Mouse (Mus musculus): ENCODE data around the gene Clec1b.

Clec1b gene

GRCm38 (mm10) chr6:129414177-129414576, 17.1 kb downstream of the Clec1b start:
- no peak for DNase-seq

GRCm38 (mm10) chr6:129422311-129422710, 25.2 kb downstream of the Clec1b start:
- DNase-seq: no peak

- peak in 1 of 2 experiments; percentile 4 for DNase-seq
These were observed 26.1 kb downstream of the Clec1b start for GRCm38 (mm10) chr6:129423040-129423733.

DNA sequence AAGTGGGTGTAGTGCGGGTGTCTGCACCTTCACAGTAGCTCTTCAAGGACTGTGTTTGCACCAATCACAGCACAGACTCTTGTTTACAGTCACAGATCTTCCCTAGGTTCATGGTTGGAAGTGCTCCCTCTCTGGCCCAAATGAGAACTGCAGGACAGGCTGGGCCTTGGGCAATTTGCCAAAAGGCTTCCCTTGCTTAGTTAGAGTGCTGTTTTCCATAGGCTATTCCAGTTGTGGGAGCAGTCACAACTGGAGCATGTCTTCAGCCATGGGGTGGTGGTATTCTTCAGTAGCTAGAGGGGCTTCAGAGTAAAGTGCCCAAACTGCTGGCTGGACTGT, 26.6 kb downstream of the Clec1b start:
- peak; percentile 72 to 74 for DNase-seq

- DNase-seq: no peak
These were observed 28.1 kb downstream of the Clec1b start for GRCm38 (mm10) chr6:129425217-129425616.

DNA sequence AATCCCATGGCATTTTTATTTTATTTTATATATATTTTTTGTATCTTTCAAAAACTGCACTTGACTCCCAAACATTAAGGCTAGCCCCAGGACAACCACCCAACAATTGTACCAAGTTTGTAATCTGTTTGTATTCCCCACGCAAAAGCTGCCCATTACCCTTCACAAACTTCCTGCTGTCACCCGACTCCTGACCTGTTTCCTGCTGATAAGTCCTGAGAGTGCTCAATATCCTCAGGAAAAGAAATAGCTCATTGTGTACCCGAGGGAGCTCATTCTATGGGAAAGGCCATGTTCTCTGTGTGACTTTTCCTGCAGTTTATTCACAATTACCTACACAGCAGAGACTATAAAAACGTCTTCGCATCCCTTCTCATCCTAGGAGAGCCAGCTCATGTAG, 28.7 kb downstream of the Clec1b start:
- no peak for DNase-seq

DNA sequence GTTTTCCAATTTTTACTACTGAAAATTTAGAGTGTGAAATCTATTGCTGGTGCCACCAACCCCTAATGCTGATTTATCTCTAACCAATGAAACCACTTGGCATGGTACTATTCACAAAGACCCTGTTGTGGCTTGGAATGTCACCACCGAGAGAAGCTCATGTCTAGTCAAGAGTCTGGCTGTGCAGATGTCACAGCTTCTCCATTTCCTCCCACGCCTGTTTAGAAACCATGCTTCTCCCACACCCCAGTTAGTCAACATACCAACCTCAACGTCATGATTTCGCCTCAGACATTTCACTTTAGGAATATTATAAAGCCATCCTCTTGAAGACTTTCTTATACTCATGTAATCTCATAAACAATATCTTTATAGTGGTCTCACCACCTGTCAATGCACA, 30.2 kb downstream of the Clec1b start:
- no peak for DNase-seq

DNA sequence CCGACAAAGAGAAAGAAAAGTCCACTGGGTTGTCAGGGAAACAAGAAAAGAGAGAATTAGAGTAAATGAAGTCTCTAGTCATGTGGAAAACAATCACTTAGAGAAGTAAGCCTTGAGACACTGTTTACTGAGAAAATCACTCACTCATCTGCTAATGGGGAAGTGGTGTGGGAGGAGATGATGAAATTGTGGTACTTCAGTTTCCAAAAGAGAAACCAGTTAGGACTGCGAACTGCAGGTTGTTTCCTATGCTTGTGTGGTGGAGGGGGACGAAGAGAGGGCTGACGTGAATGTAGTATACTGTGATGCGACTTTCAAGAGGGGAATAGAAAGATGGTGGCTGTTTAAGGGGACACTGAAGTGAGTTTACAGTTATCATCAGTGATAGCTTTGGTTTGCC, 37.1 kb downstream of the Clec1b start:
- DNase-seq: no peak

DNA sequence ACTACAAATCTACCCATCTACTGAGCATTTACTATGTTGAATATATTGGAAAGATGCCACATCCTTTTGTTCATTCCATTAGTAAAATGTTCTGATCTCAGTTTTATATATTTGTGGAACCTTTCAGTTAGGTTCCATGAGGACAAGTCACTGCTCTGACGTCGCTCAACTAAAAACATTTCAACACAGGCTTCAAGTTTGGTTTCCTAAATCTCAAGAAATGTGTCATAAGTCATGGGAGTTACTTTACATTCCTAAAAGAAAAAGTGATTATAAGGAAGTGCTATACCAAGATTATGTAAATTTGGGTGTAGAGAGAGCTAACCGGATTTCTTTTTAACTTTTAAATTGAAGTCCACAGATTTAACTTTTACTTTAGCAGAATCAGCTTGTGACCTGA, 38.9 kb downstream of the Clec1b start:
- no peak for DNase-seq

- no peak for DNase-seq
These were observed 40.9 kb downstream of the Clec1b start for GRCm38 (mm10) chr6:129438033-129438432.

DNA sequence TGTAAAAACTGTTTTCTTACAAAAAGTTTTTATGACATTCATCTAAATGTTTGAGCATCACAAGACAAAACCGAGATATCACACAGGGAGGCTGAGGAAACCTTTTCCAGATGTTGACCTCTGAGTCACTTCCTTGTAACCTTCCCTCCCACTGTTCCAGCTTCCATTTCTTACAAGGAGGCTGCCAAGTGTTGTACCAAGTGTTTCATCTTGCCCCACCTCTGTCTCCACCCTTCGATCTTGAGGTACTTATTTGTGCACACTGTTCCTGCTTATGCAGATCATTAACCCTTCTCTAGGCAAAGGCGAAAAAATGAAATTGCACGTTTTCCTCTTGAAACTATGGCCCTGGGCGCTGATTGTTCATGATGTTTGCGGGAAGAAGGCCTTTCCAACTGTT, 52.6 kb downstream of the Clec1b start:
- no peak for DNase-seq

DNA sequence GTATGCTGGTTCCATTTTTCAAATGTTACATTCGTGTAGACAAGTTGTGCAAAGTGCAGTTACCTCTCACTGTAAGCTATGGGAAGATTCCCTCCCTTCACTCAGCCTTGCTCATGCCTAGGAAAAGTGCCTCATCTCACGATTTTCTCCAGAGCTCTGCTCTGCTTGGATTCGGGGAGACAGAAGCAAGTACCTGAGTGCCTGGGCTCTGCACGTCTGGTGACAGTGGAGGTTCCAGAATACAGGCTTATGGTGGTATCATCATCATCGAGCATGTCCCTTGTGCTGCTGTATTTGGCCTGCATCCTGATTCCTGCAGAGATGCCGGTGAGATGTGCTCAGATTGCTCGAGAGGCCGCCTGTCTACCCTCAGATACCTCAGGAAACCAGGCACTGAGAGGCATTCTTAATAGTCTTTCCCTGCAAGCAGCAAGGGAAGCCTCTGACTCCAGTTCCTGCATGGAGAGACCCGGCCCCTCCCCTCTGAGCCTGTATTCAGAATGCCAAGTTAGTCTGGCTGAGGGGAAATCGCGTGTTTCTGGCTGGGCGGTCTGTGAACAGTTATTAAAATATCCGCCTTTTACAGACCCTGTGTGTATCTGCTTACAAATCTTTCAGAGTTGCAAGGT, 54.4 kb downstream of the Clec1b start, which contains the start of gene Clec1a:
Clec1a (minus strand) TSS at position 590 of the 629 bp plus-strand sequence.
- DNase-seq: peak; percentile 25 to 35
